Mouse (Mus musculus) brown adipose tissue, adult 24 weeks (tissue): ENCODE results near the gene Tnfrsf21. TPM values are rescaled to one million over a fixed set of nuclear protein-coding genes. Genes with fewer than 3 reads are reported as not detected.
A peak's percentile ranks its signal among the peaks of the same experiment; 100 is the strongest.

ENCODE experiments used
- H3K27ac ChIP-seq: fragments of 200-500 bp; replicated peaks from 2 replicates; pipeline ENCODE4 v1.5.1; 2012; ENCODE audit warnings: low read depth, mild to moderate bottlenecking, low read length
- H3K4me1 ChIP-seq: fragments of 200-500 bp; 2 replicates; pipeline ENCODE4 v1.6.1; 2012; ENCODE audit warnings: low read length, mixed read lengths; ENCODE audit not compliant: control insufficient read depth, insufficient read depth, insufficient read length
- H3K4me3 ChIP-seq: fragments of 200-500 bp; 2 replicates; pipeline ENCODE4 v1.5.1; 2012; ENCODE audit warnings: low read depth, mild to moderate bottlenecking, low read length, moderate library complexity; ENCODE audit not compliant: insufficient read depth
- polyA plus RNA-seq: library from polyadenylated mRNA; stranded (reverse); fragments of >200 nt; gene quantifications from 2 replicates; pipeline ENCODE4 v1.2.4, GENCODE M21; 2012; ENCODE audit not compliant: missing spikeins, insufficient read depth, insufficient read length

Tnfrsf21 gene
- 4.4 and 7.8 TPM in 2 replicates for polyA plus RNA-seq

- H3K27ac ChIP-seq: peak within 1 kb of the TSS; percentile 79
- H3K4me1 ChIP-seq: no peaks in the 10 kb centered on the region
- peak within 1 kb of the TSS; percentile 69 for H3K4me3 ChIP-seq
Observed at GRCm38 (mm10) chr17:43016371-43017331, at the start of gene Tnfrsf21. Gene Tnfrsf21, plus strand, starts transcription at chr17:43016555.

DNA sequence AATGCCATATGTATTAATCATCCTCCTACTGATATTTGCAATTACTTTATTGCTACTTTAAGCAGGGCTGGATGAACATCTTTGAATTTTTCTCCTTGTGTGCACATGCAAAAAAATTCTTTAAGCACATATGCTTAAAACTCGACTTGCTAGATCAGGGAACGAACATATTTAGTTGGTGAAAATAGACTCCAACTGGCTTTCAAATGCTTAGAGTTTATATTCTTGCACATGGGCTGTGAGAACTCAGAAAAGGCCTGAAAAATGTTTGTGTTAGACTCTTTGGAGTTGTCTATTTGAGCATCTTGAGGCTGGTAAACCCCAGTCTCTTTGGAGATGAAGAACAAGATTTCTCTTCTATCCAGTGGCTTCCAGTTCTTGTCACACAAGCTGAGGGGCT lies 48.2 kb upstream of the Tnfrsf21 start:
- H3K27ac ChIP-seq: no peak overlapping the region
- no peaks in the 10 kb centered on the region for H3K4me1 ChIP-seq
- no peak overlapping the region for H3K4me3 ChIP-seq

- Histone ChIP-seq H3K4me3 (no peak overlapping the region), H3K4me1 (no peaks in the 10 kb centered on the region), H3K27ac (no peak overlapping the region)
Observed at GRCm38 (mm10) chr17:42975312-42975996, 40.9 kb upstream of the Tnfrsf21 start.

- H3K27ac ChIP-seq: no peak overlapping the region
- H3K4me1 ChIP-seq: no peaks in the 10 kb centered on the region
- no peak overlapping the region for H3K4me3 ChIP-seq
Observed at GRCm38 (mm10) chr17:42977766-42978165, 38.6 kb upstream of the Tnfrsf21 start.

- H3K4me3 ChIP-seq: no peak overlapping the region
- H3K4me1 ChIP-seq: no peaks in the 10 kb centered on the region
- no peak overlapping the region for H3K27ac ChIP-seq
Observed at GRCm38 (mm10) chr17:42978345-42978744, 38.0 kb upstream of the Tnfrsf21 start.

GRCm38 (mm10) chr17:42981806-42982205 lies 34.5 kb upstream of the Tnfrsf21 start:
- Histone ChIP-seq H3K27ac (no peak overlapping the region), H3K4me1 (no peaks in the 10 kb centered on the region)

DNA sequence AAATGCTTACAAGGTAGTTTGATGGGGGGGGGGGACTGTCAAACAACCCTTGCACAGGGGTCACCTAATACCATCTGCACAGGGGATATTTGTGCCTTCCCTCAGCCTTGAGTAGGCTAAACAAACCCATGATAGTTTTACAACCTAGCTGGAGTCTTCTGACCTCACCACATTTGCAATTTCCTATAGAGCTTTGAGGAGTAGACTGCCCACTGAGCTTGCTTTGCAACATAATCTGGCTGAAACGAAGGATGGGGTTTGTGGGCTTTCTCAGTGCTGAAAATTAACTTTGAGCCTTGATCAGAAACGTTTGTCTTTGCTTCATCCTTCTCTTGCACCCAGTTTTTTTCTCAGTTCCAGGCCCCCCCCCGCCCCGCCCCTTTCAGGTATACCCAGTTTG lies 33.8 kb upstream of the Tnfrsf21 start:
- H3K4me1 ChIP-seq: no peaks in the 10 kb centered on the region
- H3K27ac ChIP-seq: no peak overlapping the region
- H3K4me3 ChIP-seq: no peak overlapping the region

More at GRCm38 (mm10) chr17:42981806-42982205, 34.5 kb upstream of the Tnfrsf21 start:
- no peak overlapping the region for H3K4me3 ChIP-seq

GRCm38 (mm10) chr17:42985837-42986589 lies 30.3 kb upstream of the Tnfrsf21 start:
- H3K4me3 ChIP-seq: no peak overlapping the region
- no peak overlapping the region for H3K27ac ChIP-seq
- no peaks in the 10 kb centered on the region for H3K4me1 ChIP-seq

GRCm38 (mm10) chr17:42987692-42988091 lies 28.7 kb upstream of the Tnfrsf21 start:
- H3K4me1 ChIP-seq: no peaks in the 10 kb centered on the region
- H3K4me3 ChIP-seq: no peak overlapping the region
- H3K27ac ChIP-seq: no peak overlapping the region

- Histone ChIP-seq H3K27ac (no peak overlapping the region), H3K4me1 (no peaks in the 10 kb centered on the region), H3K4me3 (no peak overlapping the region)
Observed at GRCm38 (mm10) chr17:42989981-42990380, 26.4 kb upstream of the Tnfrsf21 start.

DNA sequence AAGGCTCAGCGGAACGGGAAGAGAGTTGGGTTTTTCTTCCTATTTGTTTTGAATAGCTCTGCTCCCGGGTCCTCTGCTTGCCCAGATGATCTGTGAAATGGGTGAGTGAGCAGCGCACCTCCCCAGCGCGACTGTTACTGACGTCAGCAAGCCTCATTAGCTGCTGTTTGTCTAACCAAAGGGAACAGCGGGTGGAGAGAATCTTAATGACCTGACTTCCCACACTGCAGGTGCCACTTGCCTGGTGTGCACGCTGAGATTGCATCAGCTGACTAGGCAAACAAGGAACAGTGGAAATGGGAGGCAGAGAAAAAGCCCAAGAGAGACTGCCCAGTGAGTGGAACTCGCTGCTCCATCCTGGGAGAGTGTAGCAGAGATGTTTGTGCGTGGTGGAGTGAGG lies 25.2 kb upstream of the Tnfrsf21 start:
- H3K4me1 ChIP-seq: no peaks in the 10 kb centered on the region
- H3K27ac ChIP-seq: no peak overlapping the region
- H3K4me3 ChIP-seq: no peak overlapping the region

DNA sequence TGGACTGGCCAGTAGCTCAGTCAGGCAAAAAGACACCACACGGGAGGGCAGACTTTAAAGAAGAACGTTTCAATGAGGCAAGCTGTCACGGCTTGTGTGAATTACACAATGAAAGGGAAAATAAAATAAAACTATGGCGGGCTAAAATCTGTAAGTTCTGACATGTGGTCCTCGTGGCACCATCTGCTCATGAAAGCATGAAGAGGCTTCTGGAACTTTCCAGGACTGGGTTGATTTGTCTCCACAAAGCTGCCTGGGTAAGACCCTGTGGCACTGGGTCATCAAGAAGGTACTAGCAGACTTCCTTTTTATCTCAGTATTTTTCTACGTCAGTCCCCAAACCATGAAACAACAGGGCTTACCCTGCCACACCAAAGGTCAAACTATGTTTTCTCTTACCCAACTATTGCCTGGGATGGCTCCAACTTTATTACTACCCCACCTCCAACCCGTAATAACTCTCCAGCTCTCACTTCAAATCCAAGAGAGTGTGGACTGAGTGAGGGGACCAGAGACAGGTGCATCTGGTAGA lies 16.8 kb upstream of the Tnfrsf21 start:
- H3K27ac ChIP-seq: no peak overlapping the region
- no peak overlapping the region for H3K4me3 ChIP-seq
- no peaks in the 10 kb centered on the region for H3K4me1 ChIP-seq

- no peaks in the 10 kb centered on the region for H3K4me1 ChIP-seq
- no peak overlapping the region for H3K4me3 ChIP-seq
- no peak overlapping the region for H3K27ac ChIP-seq
Observed at GRCm38 (mm10) chr17:43000598-43000997, 15.8 kb upstream of the Tnfrsf21 start.

DNA sequence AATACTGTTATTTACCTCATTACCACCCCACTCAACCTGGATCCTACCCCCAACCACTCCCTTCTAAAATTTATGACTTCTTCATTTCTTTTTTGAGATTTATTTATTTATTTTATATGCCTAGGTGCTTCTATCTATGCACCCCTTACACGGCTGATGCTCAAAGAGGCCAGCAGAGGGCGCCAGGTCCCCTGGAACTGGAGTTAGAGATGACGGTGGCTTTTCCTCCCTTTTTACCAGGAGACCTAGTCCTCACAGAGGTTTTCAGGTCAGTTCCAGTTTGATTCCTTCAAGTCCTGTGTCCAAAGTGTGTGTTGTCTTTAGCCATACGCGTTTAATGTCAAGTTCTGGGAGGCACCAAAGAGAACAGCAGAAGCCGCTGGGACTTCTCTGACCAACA lies 3.6 kb upstream of the Tnfrsf21 start:
- Histone ChIP-seq H3K27ac (no peak overlapping the region), H3K4me3 (no peak overlapping the region), H3K4me1 (no peaks in the 10 kb centered on the region)
